Mouse (Mus musculus) adrenal gland, postnatal 10 days (tissue): ENCODE results near the gene Capg. TPM values are rescaled to one million over a fixed set of nuclear protein-coding genes. Genes with fewer than 3 reads are reported as not detected.

Experiments used
- DNase-seq: peaks from one replicate; pipeline ENCODE4 v3.0.0; 2021; ENCODE audit warnings: mixed read lengths
- long read RNA-seq, 2 experiments: library from polyadenylated mRNA; stranded (forward); transcript quantifications; one replicate each; pipeline ENCODE4 v2.0.0; 2021
- total RNA-seq, 2 experiments: library from RNA; stranded (reverse); gene quantifications; 2 replicates each; pipeline ENCODE4 v1.2.3; 2021

Capg gene
- 10 to 100 TPM; 28.1 to 33.5 TPM for total RNA-seq
- long read RNA-seq, experiment 1, transcript Capg-201 (10 exons, 1,247 nt), result major isoform, 29 of 57 reads
- long read RNA-seq, experiment 1, transcript Capg-202 (10 exons, 1,400 nt), result minor isoform, 16 of 57 reads
- long read RNA-seq, experiment 1, partial matches to known transcripts, result 6 of 57 reads
- long read RNA-seq, experiment 1, other reads (novel, unspliced or antisense), result 6 of 57 reads
- long read RNA-seq, experiment 2, transcript Capg-201 (10 exons, 1,247 nt), result major isoform, 17 of 22 reads
- long read RNA-seq, experiment 2, partial matches to known transcripts, result 2 of 22 reads
- long read RNA-seq, experiment 2, other reads (novel, unspliced or antisense), result 1 of 22 reads

GRCm38 (mm10) chr6:72544283-72544987, at the start of gene Capg:
TSS of gene Capg (plus strand) at chr6:72544391.
- DNase-seq, result peak; percentile 77

- DNase-seq, result no peak
These were observed 45.2 kb upstream of the Capg start for GRCm38 (mm10) chr6:72498950-72499349.

GRCm38 (mm10) chr6:72503309-72503708, 40.9 kb upstream of the Capg start:
- DNase-seq, result no peak

- DNase-seq, result peak; percentile 76
These were observed 40.3 kb upstream of the Capg start for GRCm38 (mm10) chr6:72503939-72504338.

GRCm38 (mm10) chr6:72506104-72506503, 38.1 kb upstream of the Capg start:
- DNase-seq, result peak; percentile 47

GRCm38 (mm10) chr6:72508596-72508995, 35.6 kb upstream of the Capg start:
- peak; percentile 48 for DNase-seq

GRCm38 (mm10) chr6:72509872-72510435, 34.2 kb upstream of the Capg start:
- no peak for DNase-seq

- no peak for DNase-seq
These were observed 33.3 kb upstream of the Capg start for GRCm38 (mm10) chr6:72510686-72511421.

GRCm38 (mm10) chr6:72512386-72513070, 31.7 kb upstream of the Capg start:
- DNase-seq, result peak; percentile 92

GRCm38 (mm10) chr6:72513071-72513440, 31.1 kb upstream of the Capg start:
- DNase-seq, result no peak

- no peak for DNase-seq
These were observed 28.5 kb upstream of the Capg start for GRCm38 (mm10) chr6:72515644-72516043.

GRCm38 (mm10) chr6:72518842-72519241, 25.3 kb upstream of the Capg start:
- no peak for DNase-seq

GRCm38 (mm10) chr6:72519303-72519702, 24.9 kb upstream of the Capg start:
- DNase-seq, result no peak

GRCm38 (mm10) chr6:72519892-72520663, 24.1 kb upstream of the Capg start:
- no peak for DNase-seq

GRCm38 (mm10) chr6:72520904-72521303, 23.3 kb upstream of the Capg start:
- DNase-seq, result no peak

- no peak for DNase-seq
These were observed 22.6 kb upstream of the Capg start, which contains the start of gene Sh2d6 for GRCm38 (mm10) chr6:72521607-72522006. TSS of gene Sh2d6 (minus strand) at chr6:72521707.

- no peak for DNase-seq
These were observed 21.9 kb upstream of the Capg start for GRCm38 (mm10) chr6:72522288-72522687.

GRCm38 (mm10) chr6:72523222-72523621, 21.0 kb upstream of the Capg start:
- no peak for DNase-seq

- DNase-seq, result no peak
These were observed 20.0 kb upstream of the Capg start for GRCm38 (mm10) chr6:72524160-72524559.

GRCm38 (mm10) chr6:72527070-72527469, 17.1 kb upstream of the Capg start:
- no peak for DNase-seq
